Mouse (Mus musculus): ENCODE data around the gene Gm17018. TPM values are rescaled to one million over a fixed set of nuclear protein-coding genes. Genes with fewer than 3 reads are reported as not detected.
A peak's percentile ranks its signal among the peaks of the same experiment; 100 is the strongest.

Gene Gm17018
- polyA plus RNA-seq, 1 experiment from 2014 or later, result 56.5 TPM

- ATAC-seq (ENCODE audit: insufficient read depth, low FRiP score, low TSS enrichment) (no peak), DNase-seq (ENCODE audit: low spot score) (no peak)
- no peak overlapping the region for H3K4me3 ChIP-seq (ENCODE audit: low read depth, low read length)
- WGBS, result 88% methylated on average over 15 of the region's 15 CpGs
- peaks cover 4% of the 10 kb centered on the region; the same call in 1 of the 2 replicates for H3K4me1 ChIP-seq (ENCODE audit: control insufficient read depth, insufficient read depth, low read length)
- no peaks in the 10 kb centered on the region for H3K27me3 ChIP-seq (ENCODE audit: control insufficient read depth, insufficient read depth, low read length)
- H3K27ac ChIP-seq (ENCODE audit: low read depth, low read length), result no peak overlapping the region
- H3K36me3 ChIP-seq (ENCODE audit: control insufficient read depth, insufficient read depth, low read length), result peaks cover 8% of the 10 kb centered on the region
- no peak overlapping the region for H3K4me2 ChIP-seq (ENCODE audit: low read depth)
- no peaks in the 10 kb centered on the region for H3K9me3 ChIP-seq (ENCODE audit: control insufficient read depth, low read length)
- H3K9ac ChIP-seq (ENCODE audit: low read length), result no peak overlapping the region
Measured at GRCm38 (mm10) chr19:45530200-45530995, 30.0 kb upstream of the Gm17018 start.

GRCm38 (mm10) chr19:45531554-45531953 lies 28.9 kb upstream of the Gm17018 start:
- Histone ChIP-seq H3K36me3 (ENCODE audit: control insufficient read depth, insufficient read depth, low read length) (peaks cover 8% of the 10 kb centered on the region), H3K4me1 (ENCODE audit: control insufficient read depth, insufficient read depth, low read length) (peaks cover 8% of the 10 kb centered on the region; the same call in 1 of the 2 replicates), H3K9me3 (ENCODE audit: control insufficient read depth, low read length) (no peaks in the 10 kb centered on the region), H3K9ac (ENCODE audit: low read length) (no peak overlapping the region), H3K4me2 (ENCODE audit: low read depth) (no peak overlapping the region), H3K27ac (ENCODE audit: low read depth, low read length) (no peak overlapping the region), H3K27me3 (ENCODE audit: control insufficient read depth, insufficient read depth, low read length) (no peaks in the 10 kb centered on the region), H3K4me3 (ENCODE audit: low read depth, low read length) (no peak overlapping the region)
- 61% methylated on average over 6 of the region's 6 CpGs for WGBS
- no peak for DNase-seq (ENCODE audit: low spot score)
- no peak for ATAC-seq (ENCODE audit: insufficient read depth, low FRiP score, low TSS enrichment)

GRCm38 (mm10) chr19:45533617-45534016 lies 26.8 kb upstream of the Gm17018 start:
- Histone ChIP-seq H3K4me2 (ENCODE audit: low read depth) (no peak overlapping the region), H3K9me3 (ENCODE audit: control insufficient read depth, low read length) (no peaks in the 10 kb centered on the region), H3K4me1 (ENCODE audit: control insufficient read depth, insufficient read depth, low read length) (peaks cover 8% of the 10 kb centered on the region; the same call in 1 of the 2 replicates), H3K36me3 (ENCODE audit: control insufficient read depth, insufficient read depth, low read length) (peaks cover 4% of the 10 kb centered on the region), H3K9ac (ENCODE audit: low read length) (no peak overlapping the region), H3K27ac (ENCODE audit: low read depth, low read length) (no peak overlapping the region), H3K4me3 (ENCODE audit: low read depth, low read length) (no peak overlapping the region), H3K27me3 (ENCODE audit: control insufficient read depth, insufficient read depth, low read length) (no peaks in the 10 kb centered on the region)
- 75% methylated on average over 7 of the region's 7 CpGs for WGBS
- ATAC-seq (ENCODE audit: insufficient read depth, low FRiP score, low TSS enrichment) (no peak), DNase-seq (ENCODE audit: low spot score) (no peak)

- Histone ChIP-seq H3K4me2 (ENCODE audit: low read depth) (no peak overlapping the region), H3K27me3 (ENCODE audit: control insufficient read depth, insufficient read depth, low read length) (peaks cover 5% of the 10 kb centered on the region; the same call in 1 of the 2 replicates), H3K36me3 (ENCODE audit: control insufficient read depth, insufficient read depth, low read length) (no peaks in the 10 kb centered on the region; the same call in 1 of the 2 replicates), H3K4me3 (ENCODE audit: low read depth, low read length) (no peak overlapping the region), H3K9me3 (ENCODE audit: control insufficient read depth, low read length) (no peaks in the 10 kb centered on the region), H3K9ac (ENCODE audit: low read length) (no peak overlapping the region), H3K4me1 (ENCODE audit: control insufficient read depth, insufficient read depth, low read length) (peaks cover 8% of the 10 kb centered on the region), H3K27ac (ENCODE audit: low read depth, low read length) (no peak overlapping the region)
- DNase-seq (ENCODE audit: low spot score), result no peak
- ATAC-seq (ENCODE audit: insufficient read depth, low FRiP score, low TSS enrichment), result peak; percentile 45; the same call in 1 of the 2 replicates
- WGBS, result 57% methylated on average over 8 of the region's 8 CpGs
Measured at GRCm38 (mm10) chr19:45535214-45535735, 25.1 kb upstream of the Gm17018 start.

- H3K4me2 ChIP-seq (ENCODE audit: low read depth), result no peak overlapping the region
- H3K9me3 ChIP-seq (ENCODE audit: control insufficient read depth, low read length), result no peaks in the 10 kb centered on the region
- H3K9ac ChIP-seq (ENCODE audit: low read length), result no peak overlapping the region
- no peak overlapping the region for H3K4me3 ChIP-seq (ENCODE audit: low read depth, low read length)
- DNase-seq (ENCODE audit: low spot score), result no peak
- H3K27ac ChIP-seq (ENCODE audit: low read depth, low read length), result no peak overlapping the region
- H3K27me3 ChIP-seq (ENCODE audit: control insufficient read depth, insufficient read depth, low read length), result peaks cover 11% of the 10 kb centered on the region
- ATAC-seq (ENCODE audit: insufficient read depth, low FRiP score, low TSS enrichment), result peak; percentile 42; the same call in 1 of the 2 replicates
- H3K36me3 ChIP-seq (ENCODE audit: control insufficient read depth, insufficient read depth, low read length), result no peaks in the 10 kb centered on the region
- WGBS, result 49% methylated on average over 6 of the region's 6 CpGs
- peaks cover 14% of the 10 kb centered on the region for H3K4me1 ChIP-seq (ENCODE audit: control insufficient read depth, insufficient read depth, low read length)
Measured at GRCm38 (mm10) chr19:45535929-45536328, 24.5 kb upstream of the Gm17018 start.

GRCm38 (mm10) chr19:45537505-45537904 lies 22.9 kb upstream of the Gm17018 start:
- no peaks in the 10 kb centered on the region for H3K36me3 ChIP-seq (ENCODE audit: control insufficient read depth, insufficient read depth, low read length)
- peaks cover 25% of the 10 kb centered on the region for H3K27me3 ChIP-seq (ENCODE audit: control insufficient read depth, insufficient read depth, low read length)
- no peak overlapping the region for H3K27ac ChIP-seq (ENCODE audit: low read depth, low read length)
- no peaks in the 10 kb centered on the region for H3K9me3 ChIP-seq (ENCODE audit: control insufficient read depth, low read length)
- H3K4me2 ChIP-seq (ENCODE audit: low read depth), result no peak overlapping the region
- DNase-seq (ENCODE audit: low spot score) (no peak), ATAC-seq (ENCODE audit: insufficient read depth, low FRiP score, low TSS enrichment) (no peak)
- peaks cover 24% of the 10 kb centered on the region for H3K4me1 ChIP-seq (ENCODE audit: control insufficient read depth, insufficient read depth, low read length)
- no peak overlapping the region for H3K4me3 ChIP-seq (ENCODE audit: low read depth, low read length)
- no peak overlapping the region for H3K9ac ChIP-seq (ENCODE audit: low read length)
- WGBS, result 50% methylated on average over 1 of the region's 1 CpGs

GRCm38 (mm10) chr19:45540657-45541408 lies 19.6 kb upstream of the Gm17018 start:
- Histone ChIP-seq H3K27ac (ENCODE audit: low read depth, low read length) (no peak overlapping the region), H3K4me3 (ENCODE audit: low read depth, low read length) (peak overlapping the region; percentile 32; the same call in 1 of the 2 replicates), H3K36me3 (ENCODE audit: control insufficient read depth, insufficient read depth, low read length) (no peaks in the 10 kb centered on the region), H3K4me2 (ENCODE audit: low read depth) (peak overlapping the region; percentile 58), H3K4me1 (ENCODE audit: control insufficient read depth, insufficient read depth, low read length) (peaks cover 21% of the 10 kb centered on the region), H3K9me3 (ENCODE audit: control insufficient read depth, low read length) (no peaks in the 10 kb centered on the region), H3K9ac (ENCODE audit: low read length) (0 out of 2 replicates have a peak overlapping the region, but pooled peaks have one; percentile 48), H3K27me3 (ENCODE audit: control insufficient read depth, insufficient read depth, low read length) (peaks cover 46% of the 10 kb centered on the region)
- DNase-seq (ENCODE audit: low spot score) (no peak), ATAC-seq (ENCODE audit: insufficient read depth, low FRiP score, low TSS enrichment) (0 out of 2 replicates have a peak, but pooled peaks have one; percentile 17)
- WGBS, result 32% methylated on average over 8 of the region's 8 CpGs

GRCm38 (mm10) chr19:45541409-45542041 lies 18.9 kb upstream of the Gm17018 start:
- no peaks in the 10 kb centered on the region for H3K36me3 ChIP-seq (ENCODE audit: control insufficient read depth, insufficient read depth, low read length)
- H3K9me3 ChIP-seq (ENCODE audit: control insufficient read depth, low read length), result no peaks in the 10 kb centered on the region
- H3K4me3 ChIP-seq (ENCODE audit: low read depth, low read length), result peak overlapping the region; percentile 32
- under 1% methylated on average over 42 of the region's 58 CpGs for WGBS
- H3K27me3 ChIP-seq (ENCODE audit: control insufficient read depth, insufficient read depth, low read length), result peaks cover 52% of the 10 kb centered on the region
- peaks cover 21% of the 10 kb centered on the region for H3K4me1 ChIP-seq (ENCODE audit: control insufficient read depth, insufficient read depth, low read length)
- peak overlapping the region; percentile 67; the same call in 1 of the 2 replicates for H3K27ac ChIP-seq (ENCODE audit: low read depth, low read length)
- DNase-seq (ENCODE audit: low spot score) (peak; percentile 83), ATAC-seq (ENCODE audit: insufficient read depth, low FRiP score, low TSS enrichment) (peak; percentile 62; the same call in 1 of the 2 replicates)
- peak overlapping the region; percentile 48 for H3K9ac ChIP-seq (ENCODE audit: low read length)
- peak overlapping the region; percentile 58 for H3K4me2 ChIP-seq (ENCODE audit: low read depth)

All from neural tube, embryonic 11.5 days (tissue).